Mouse (Mus musculus) G1E (cell line): ENCODE results near the gene Kcnip4.

Experiments
- CTCF ChIP-seq: IDR thresholded peaks from 2 replicates; pipeline ENCODE4 v1.5.1; 2012; ENCODE audit warnings: low read depth, low read length, inconsistent platforms, mixed read lengths
- POLR2AphosphoS5 ChIP-seq: IDR thresholded peaks from 2 replicates; pipeline ENCODE4 v1.6.1; 2012; ENCODE audit warnings: low read depth, low read length, inconsistent platforms; ENCODE audit not compliant: insufficient replicate concordance

GRCm38 (mm10) chr5:49408351-49408750, 116.4 kb downstream of the Kcnip4 start:
- TF ChIP-seq POLR2AphosphoS5, result no peak
- TF ChIP-seq CTCF, result no peak
